ENCODE assay signal across 12 mouse cellular contexts in genomic region chr17:73711919-73712318, GRCm38 (mm10). TPM values are rescaled to one million over a fixed set of nuclear protein-coding genes. Genes with fewer than 3 reads are reported as not detected.
DNase-seq lines count a peak whose midpoint lies in the region; ATAC-seq lines count a peak whose summit lies in the region.
"Had no signal": no experiment of that assay in that cellular context is flagged by ENCODE, and none has a peak within 500 bp of the region (broad histone marks: within the 10 kb centered on the region; RNA-seq: fewer than 3 reads in every experiment).

No protein-coding gene starts in this region.

- no peak for ATAC-seq in limb, embryonic 13.5 days (ENCODE audit: low FRiP score, low read depth)
- peak; percentile 85 for ATAC-seq in frontal cortex, adult (ENCODE audit: low TSS enrichment)

- H3K9me3 ChIP-seq in limb, embryonic 13.5 days = peaks cover 11% of the 10 kb centered on the region; the same call in 1 of the 2 replicates
- peaks cover 2% of the 10 kb centered on the region; the same call in 1 of the 2 replicates for H3K9me3 ChIP-seq in limb, embryonic 10.5 days (replicated peaks)

- H3K9ac ChIP-seq in limb, embryonic 13.5 days = no peak overlapping the region

- peaks cover 21% of the 10 kb centered on the region for H3K4me1 ChIP-seq in limb, embryonic 13.5 days
- peaks cover 17% of the 10 kb centered on the region for H3K4me1 ChIP-seq in limb, embryonic 10.5 days

- peaks cover 72% of the 10 kb centered on the region for H3K27me3 ChIP-seq in limb, embryonic 13.5 days
- H3K27me3 ChIP-seq in limb, embryonic 10.5 days (ENCODE audit: low read depth, poor library complexity, severe bottlenecking) = peaks cover 68% of the 10 kb centered on the region

- H3K4me3 ChIP-seq in limb, embryonic 13.5 days = no peak overlapping the region
- H3K4me3 ChIP-seq in limb, embryonic 10.5 days = no peak overlapping the region
- H3K4me3 ChIP-seq: megakaryocyte, embryonic 14.5 days had no signal

- 0 out of 2 replicates have a peak overlapping the region, but pooled peaks have one; percentile 9 for H3K4me2 ChIP-seq in limb, embryonic 13.5 days (replicated peaks)

- no peak for DNase-seq in limb, embryonic 10.5 days (ENCODE audit: low spot score)
- peak; percentile 39 for DNase-seq in left cerebral cortex, adult 11 months (ENCODE audit: low spot score)
- peak; percentile 34 for DNase-seq in right cerebral cortex, postnatal 4 days
- DNase-seq in ovary, postnatal 10 days (ENCODE audit: low spot score) = no peak
- no peak for DNase-seq in ovary, postnatal 36 days (ENCODE audit: low spot score)
- no peak for DNase-seq in gastrocnemius, adult 18-20 months (ENCODE audit: low spot score)
- DNase-seq: liver; thymus, postnatal 36 days had no signal

- no peaks in the 10 kb centered on the region for H3K36me3 ChIP-seq in limb, embryonic 13.5 days
- no peaks in the 10 kb centered on the region for H3K36me3 ChIP-seq in limb, embryonic 10.5 days

- no peak overlapping the region for H3K27ac ChIP-seq in limb, embryonic 13.5 days
- no peak overlapping the region for H3K27ac ChIP-seq in limb, embryonic 10.5 days

- 57% methylated on average over 15 of the region's 15 CpGs for WGBS in limb, embryonic 13.5 days
- WGBS in limb, embryonic 10.5 days = 71% methylated on average over 15 of the region's 15 CpGs

RNA-seq across cellular contexts. Expression of gene Galnt14, which starts 1.7 kb away (rescaled TPM):
- 2.3 and 2.8 TPM in 2 replicates for polyA plus RNA-seq in limb, embryonic 13.5 days (2015; fragmentation: Nextera tagmentation; extraction: Ambion mirVana)
- 0.63 and 0.94 TPM in 2 replicates for polyA plus RNA-seq in limb, embryonic 10.5 days (2016; fragmentation: Nextera tagmentation; extraction: Ambion mirVana)
- not detected for total RNA-seq in gastrocnemius, adult 18-20 months (2021)
- total RNA-seq: heart, postnatal 25 days had no signal

Comparison
In these comparisons a context has a peak if more than half of its experiments do, and no peak if none do; other contexts are left out.
1. DNase-seq: peak in left cerebral cortex, adult 11 months (single experiment) and right cerebral cortex, postnatal 4 days (single experiment); none in limb, embryonic 10.5 days (single experiment), ovary, postnatal 10 days (single experiment), ovary, postnatal 36 days (single experiment) and gastrocnemius, adult 18-20 months (single experiment).